Mouse (Mus musculus) CH12.LX (cell line): ENCODE data around the gene Bphl. TPM values are rescaled to one million over a fixed set of nuclear protein-coding genes. Genes with fewer than 3 reads are reported as not detected.

Source experiments
- DNase-seq: peaks from one replicate; pipeline ENCODE4 v3.0.0-alpha.2; 2013; ENCODE audit errors: extremely low read depth
- H3K27ac ChIP-seq: 2 replicates; pipeline ENCODE4 v1.5.1; 2012; ENCODE audit warnings: low read depth, mild to moderate bottlenecking, control low read depth, moderate library complexity; ENCODE audit not compliant: insufficient read depth
- H3K27me3 ChIP-seq: replicated peaks from 2 replicates; pipeline ENCODE3; 2012; ENCODE audit warnings: inconsistent platforms
- H3K36me3 ChIP-seq, 2 experiments: replicated peaks in 1 of 2; 2 replicates each; pipeline versions ENCODE3 to v1.6.1; 2012; ENCODE audit warnings: inconsistent platforms in 1 of 2, low read length in 1 of 2, mild to moderate bottlenecking in 1 of 2, mixed read lengths in 1 of 2, moderate library complexity in 1 of 2; ENCODE audit not compliant: control insufficient read depth in 1 of 2, insufficient read depth in 1 of 2
- H3K4me1 ChIP-seq, 2 experiments: 2 replicates each; pipeline ENCODE4 v1.6.1; 2012; ENCODE audit warnings: inconsistent platforms in 1 of 2, moderate library complexity in 1 of 2; ENCODE audit not compliant: insufficient read depth in 2 of 2, control insufficient read depth in 1 of 2
- H3K4me2 ChIP-seq: 2 replicates; pipeline ENCODE4 v1.6.1; 2012; ENCODE audit warnings: low read depth, mild to moderate bottlenecking, control low read depth; ENCODE audit not compliant: poor library complexity, insufficient read depth, severe bottlenecking
- H3K4me3 ChIP-seq, 3 experiments: fragments of 150-350 bp in 1 of 3; sonication (generic) in 1 of 3; replicated peaks in 1 of 3; 2 replicates each; pipeline versions ENCODE3 to v1.5.1; 2011 to 2012; ENCODE audit warnings: low read depth in 2 of 3, low read length in 2 of 3, mild to moderate bottlenecking in 2 of 3, moderate library complexity in 2 of 3, control low read depth in 1 of 3, improper control_type of control experiment in 1 of 3, inconsistent platforms in 1 of 3, mixed read lengths in 1 of 3; ENCODE audit not compliant: poor library complexity in 1 of 3
- H3K79me2 ChIP-seq: replicated peaks from 2 replicates; pipeline ENCODE4 v1.6.1; 2012; ENCODE audit warnings: mild to moderate bottlenecking, moderate library complexity; ENCODE audit not compliant: control insufficient read depth, poor library complexity, insufficient read depth, severe bottlenecking; ENCODE audit errors: extremely low read depth
- H3K9ac ChIP-seq: 2 replicates; pipeline ENCODE4 v1.6.1; 2012; ENCODE audit warnings: low read depth, mild to moderate bottlenecking, control low read depth, moderate library complexity; ENCODE audit not compliant: insufficient read depth
- H3K9me3 ChIP-seq: replicated peaks from 2 replicates; pipeline ENCODE3; 2012; ENCODE audit warnings: low read length, inconsistent platforms, mixed read lengths
- BHLHE40 ChIP-seq: IDR thresholded peaks from 2 replicates; pipeline ENCODE4 v1.6.1; 2011; ENCODE audit warnings: mild to moderate bottlenecking, low read depth, low read length, improper control_type of control experiment
- CHD2 ChIP-seq: IDR thresholded peaks from 2 replicates; pipeline ENCODE4 v1.6.1; 2011; ENCODE audit warnings: low read length, improper control_type of control experiment
- ELF1 ChIP-seq: IDR thresholded peaks from 2 replicates; pipeline ENCODE4 v1.6.1; 2014; ENCODE audit warnings: low read depth, mild to moderate bottlenecking, inconsistent platforms, low read length, improper control_type of control experiment
- ETS1 ChIP-seq: conservative IDR thresholded peaks from 2 replicates; pipeline ENCODE4 v1.6.1; 2012; ENCODE audit warnings: low read depth, mild to moderate bottlenecking, inconsistent platforms, low read length, improper control_type of control experiment, moderate library complexity
- HCFC1 ChIP-seq: IDR thresholded peaks from 2 replicates; pipeline ENCODE4 v1.6.1; 2012; ENCODE audit warnings: low read depth, mild to moderate bottlenecking, inconsistent platforms, low read length, improper control_type of control experiment
- IRF4 ChIP-seq: IDR thresholded peaks from 2 replicates; pipeline ENCODE4 v1.6.1; 2014; ENCODE audit warnings: low read depth, mild to moderate bottlenecking, inconsistent platforms, low read length, improper control_type of control experiment
- JUND ChIP-seq: conservative IDR thresholded peaks from 2 replicates; pipeline ENCODE4 v1.6.1; 2011; ENCODE audit warnings: low read depth, low read length, improper control_type of control experiment
- KAT2A ChIP-seq: IDR thresholded peaks from 2 replicates; pipeline ENCODE4 v1.6.1; 2012; ENCODE audit warnings: low read length, improper control_type of control experiment, inconsistent platforms; ENCODE audit not compliant: insufficient replicate concordance
- MAX ChIP-seq: IDR thresholded peaks from 2 replicates; pipeline ENCODE4 v1.6.1; 2011; ENCODE audit warnings: low read length, improper control_type of control experiment
- MAZ ChIP-seq: IDR thresholded peaks from 2 replicates; pipeline ENCODE4 v1.6.1; 2012; ENCODE audit warnings: low read depth, mild to moderate bottlenecking, inconsistent platforms, low read length, improper control_type of control experiment, moderate library complexity
- NELFE ChIP-seq: IDR thresholded peaks from 2 replicates; pipeline ENCODE4 v1.6.1; 2011; ENCODE audit warnings: low read depth, low read length, improper control_type of control experiment
- PAX5 ChIP-seq: IDR thresholded peaks from 2 replicates; pipeline ENCODE4 v1.6.1; 2012; ENCODE audit warnings: low read length, inconsistent platforms, mixed read lengths
- POLR2A ChIP-seq: IDR thresholded peaks from 2 replicates; pipeline ENCODE4 v1.6.1; 2011; ENCODE audit warnings: low read depth, mild to moderate bottlenecking, improper control_type of control experiment, low read length
- POLR2AphosphoS2 ChIP-seq: IDR thresholded peaks from 2 replicates; pipeline ENCODE4 v1.6.1; 2011; ENCODE audit warnings: low read depth, low read length, improper control_type of control experiment
- RAD21 ChIP-seq: IDR thresholded peaks from 2 replicates; pipeline ENCODE4 v1.6.1; 2011; ENCODE audit warnings: low read depth, mild to moderate bottlenecking, low read length, improper control_type of control experiment, moderate library complexity
- RCOR1 ChIP-seq: conservative IDR thresholded peaks from 2 replicates; pipeline ENCODE4 v1.6.1; 2012; ENCODE audit warnings: low read depth, mild to moderate bottlenecking, inconsistent platforms, low read length, improper control_type of control experiment
- SMC3 ChIP-seq: IDR thresholded peaks from 2 replicates; pipeline ENCODE4 v1.6.1; 2011; ENCODE audit warnings: low read depth, low read length, improper control_type of control experiment
- TBP ChIP-seq: conservative IDR thresholded peaks from 2 replicates; pipeline ENCODE4 v1.6.1; 2011; ENCODE audit warnings: low read depth, low read length, improper control_type of control experiment
- TCF12 ChIP-seq: IDR thresholded peaks from 2 replicates; pipeline ENCODE4 v1.6.1; 2014; ENCODE audit warnings: low read depth, mild to moderate bottlenecking, inconsistent platforms, low read length, improper control_type of control experiment
- USF1 ChIP-seq: IDR thresholded peaks from 2 replicates; pipeline ENCODE4 v1.6.1; 2014; ENCODE audit warnings: low read depth, mild to moderate bottlenecking, inconsistent platforms, low read length, improper control_type of control experiment
- ZC3H11A ChIP-seq: IDR thresholded peaks from 2 replicates; pipeline ENCODE4 v1.6.1; 2012; ENCODE audit warnings: low read depth, mild to moderate bottlenecking, inconsistent platforms, low read length, improper control_type of control experiment
- ZKSCAN1 ChIP-seq: IDR thresholded peaks from 2 replicates; pipeline ENCODE4 v1.6.1; 2012; ENCODE audit warnings: low read depth, inconsistent platforms, low read length, improper control_type of control experiment, borderline replicate concordance
- ZNF384 ChIP-seq: IDR thresholded peaks from 2 replicates; pipeline ENCODE4 v1.6.1; 2012; ENCODE audit warnings: low read depth, low read length, improper control_type of control experiment, inconsistent platforms
- dilution Hi-C: fragments of 300-500 bp; cut with MboI; formaldehyde crosslinking; loops from 2 replicates; pipeline ENCODE4 v1.14.3; 2020; ENCODE audit warnings: low sequenced_read_pairs; ENCODE audit not compliant: extremely low pct_unique_long_range_greater_than_20kb, extremely low pct_ligation_motif_present
- in situ Hi-C: fragments of 300-500 bp; cut with MboI; formaldehyde crosslinking; loops from 3 replicates; pipeline ENCODE4 v1.14.3; 2019; ENCODE audit warnings: low sequenced_read_pairs, low pct_ligation_motif_present, low pct_unique_long_range_greater_than_20kb, mixed read lengths
- polyA plus RNA-seq: library from polyadenylated mRNA; unstranded; fragments of >175 nt; gene quantifications from 2 replicates; pipeline ENCODE4 v1.2.1, GENCODE M21; 2012; ENCODE audit warnings: low read depth; ENCODE audit not compliant: insufficient read length
- total RNA-seq, 2 experiments: library from RNA; depleted of rRNA; stranded (reverse); fragments of 300-350 nt in 1 of 2; fragments of >200 nt in 1 of 2; gene quantifications; 2 replicates each; pipeline ENCODE4 v1.2.3; 2012 to 2014

Gene Bphl
- total and polyA plus RNA-seq, 3 experiments, result 18.1 to 41.3 (median 35.3) TPM

GRCm38 (mm10) chr13:34038901-34039341, 1.5 kb downstream of the Bphl start:
- Histone ChIP-seq H3K27ac (no peak overlapping the region), H3K27me3 (no peaks in the 10 kb centered on the region), H3K79me2 (no peaks in the 10 kb centered on the region), H3K4me1 (peaks cover 6 to 20% of the 10 kb centered on the region in 2 experiments; a peak in 3 of 4 replicates), H3K9me3 (peaks cover 4% of the 10 kb centered on the region), H3K4me2 (no peak overlapping the region), H3K36me3 (peaks cover 0 to 14% of the 10 kb centered on the region in 2 experiments), H3K9ac (no peak overlapping the region), H3K4me3 (no peak overlapping the region)
- DNase-seq, result no peak
- in situ Hi-C loops, result no loop called here
- dilution Hi-C loops, result no loop called here
- no peak for TF ChIP-seq IRF4
- no peak for TF ChIP-seq RCOR1
- no peak for TF ChIP-seq ETS1
- TF ChIP-seq ELF1, result no peak
- TF ChIP-seq BHLHE40, result no peak
- no peak for TF ChIP-seq HCFC1
- TF ChIP-seq ZC3H11A, result no peak
- no peak for TF ChIP-seq MAZ
- TF ChIP-seq CHD2, result no peak
- no peak for TF ChIP-seq POLR2AphosphoS2
- no peak for TF ChIP-seq TBP
- no peak for TF ChIP-seq JUND
- no peak for TF ChIP-seq RAD21

DNA sequence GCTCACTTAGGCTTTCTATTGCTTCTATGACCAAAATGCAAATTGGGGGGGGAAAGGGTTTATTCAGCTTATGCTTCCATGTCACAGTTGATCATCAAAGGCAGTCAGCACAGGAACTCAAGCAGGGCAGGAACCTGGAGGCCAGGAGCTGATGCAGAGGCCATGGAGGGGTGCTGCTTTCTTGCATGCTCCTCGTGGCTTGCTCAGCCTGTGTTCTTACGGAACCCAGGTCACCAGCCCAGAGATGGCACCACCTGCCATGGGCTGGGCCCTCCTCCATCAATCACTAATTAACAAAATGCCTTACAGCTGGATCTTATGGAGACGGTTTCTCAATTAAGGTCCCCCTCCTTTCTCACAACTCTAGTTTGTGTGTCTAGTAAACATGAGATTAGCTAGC, 2.7 kb downstream of the Bphl start:
- no peak for DNase-seq
- Histone ChIP-seq H3K79me2 (no peaks in the 10 kb centered on the region), H3K9me3 (peaks cover 4% of the 10 kb centered on the region), H3K27me3 (no peaks in the 10 kb centered on the region), H3K9ac (no peak overlapping the region), H3K36me3 (peaks cover 0 to 6% of the 10 kb centered on the region in 2 experiments), H3K27ac (no peak overlapping the region), H3K4me1 (peaks cover 6 to 18% of the 10 kb centered on the region in 2 experiments; a peak in 3 of 4 replicates), H3K4me3 (no peak overlapping the region), H3K4me2 (no peak overlapping the region)
- in situ Hi-C loops, result loop anchor here (10.0 kb wide), 1 partner anchor 595 kb away; no protein-coding TSS in a partner anchor
- dilution Hi-C loops, result no loop called here
- TF ChIP-seq TBP, result no peak
- no peak for TF ChIP-seq ZNF384
- TF ChIP-seq NELFE, result no peak
- no peak for TF ChIP-seq RAD21
- no peak for TF ChIP-seq ETS1
- no peak for TF ChIP-seq SMC3
- TF ChIP-seq USF1, result no peak
- no peak for TF ChIP-seq ZKSCAN1
- no peak for TF ChIP-seq MAX
- TF ChIP-seq PAX5, result no peak
- no peak for TF ChIP-seq BHLHE40
- no peak for TF ChIP-seq POLR2AphosphoS2
- no peak for TF ChIP-seq MAZ
- TF ChIP-seq ELF1, result no peak
- TF ChIP-seq TCF12, result no peak
- TF ChIP-seq POLR2A, result no peak
- no peak for TF ChIP-seq JUND
- TF ChIP-seq KAT2A, result no peak
